ENCODE assay signal across 28 mouse cellular contexts in genomic region chr9:80848190-80848589, GRCm38 (mm10).
DNase-seq lines count a peak whose midpoint lies in the region; ATAC-seq lines count a peak whose summit lies in the region.
"Had no signal": no experiment of that assay in that cellular context is flagged by ENCODE, and none has a peak within 500 bp of the region (broad histone marks: within the 10 kb centered on the region; RNA-seq: fewer than 3 reads in every experiment).

No protein-coding gene starts in this region.

- peak; percentile 13 for DNase-seq in embryo, embryonic 10 days (ENCODE audit: low spot score)
- DNase-seq in embryo, embryonic 9.5 days (ENCODE audit: extremely low spot score): no peak
- DNase-seq in forebrain, embryonic 11.5 days (ENCODE audit: low spot score): no peak
- peak; percentile 5 for DNase-seq in embryonic facial prominence, embryonic 14.5 days (ENCODE audit: low spot score)
- no peak for DNase-seq in left cerebral cortex, postnatal 14 days (ENCODE audit: low spot score in 2 of 2)
- DNase-seq: adrenal gland, postnatal 10 days; adrenal gland, postnatal 36 days; cerebellum, adult 11 months; cerebellum, adult 2 months; cerebellum, adult 9-11 months; cerebellum, postnatal 25 days; gastrocnemius, postnatal 25 days; heart, adult 18-20 months; heart, postnatal 10 days; heart, postnatal 36 days; kidney, adult 18-20 months had no signal

- no peaks in the 10 kb centered on the region for H3K36me3 ChIP-seq in forebrain, embryonic 11.5 days (ENCODE audit: control insufficient read depth, insufficient read depth, low read length)
- H3K36me3 ChIP-seq in forebrain, embryonic 12.5 days (replicated peaks): no peaks in the 10 kb centered on the region
- H3K36me3 ChIP-seq in embryonic facial prominence, embryonic 14.5 days (ENCODE audit: control insufficient read depth, insufficient read depth, low read length): no peaks in the 10 kb centered on the region
- H3K36me3 ChIP-seq: embryonic facial prominence, embryonic 12.5 days; forebrain, embryonic 10.5 days; forebrain, embryonic 15.5 days; heart, embryonic 12.5 days; heart, embryonic 15.5 days; hindbrain, embryonic 10.5 days; hindbrain, embryonic 13.5 days had no signal

- H3K4me3 ChIP-seq in forebrain, embryonic 11.5 days (ENCODE audit: low read depth, low read length): no peak overlapping the region
- no peak overlapping the region for H3K4me3 ChIP-seq in forebrain, embryonic 12.5 days (replicated peaks)
- H3K4me3 ChIP-seq in embryonic facial prominence, embryonic 14.5 days (ENCODE audit: low read depth, low read length): no peak overlapping the region
- H3K4me3 ChIP-seq: embryonic facial prominence, embryonic 12.5 days; erythroblast, embryonic 14.5 days; forebrain, embryonic 10.5 days; forebrain, embryonic 15.5 days; heart, embryonic 12.5 days; heart, embryonic 15.5 days; hindbrain, embryonic 10.5 days; hindbrain, embryonic 13.5 days had no signal

- ATAC-seq in forebrain, embryonic 11.5 days (replicated peaks; ENCODE audit: low FRiP score): peak; percentile 52; the same call in 1 of the 2 replicates
- ATAC-seq in forebrain, embryonic 12.5 days (ENCODE audit: low FRiP score): no peak
- ATAC-seq in embryonic facial prominence, embryonic 14.5 days (ENCODE audit: low read depth): no peak
- ATAC-seq: forebrain, embryonic 15.5 days; hindbrain, embryonic 16.5 days; intestine, embryonic 16.5 days; Patski had no signal

- H3K27me3 ChIP-seq in forebrain, embryonic 11.5 days (ENCODE audit: control insufficient read depth, insufficient read depth, low read length): no peaks in the 10 kb centered on the region
- no peaks in the 10 kb centered on the region for H3K27me3 ChIP-seq in forebrain, embryonic 12.5 days
- H3K27me3 ChIP-seq in embryonic facial prominence, embryonic 14.5 days (replicated peaks; ENCODE audit: control insufficient read depth, insufficient read depth, low read length): no peaks in the 10 kb centered on the region
- H3K27me3 ChIP-seq: embryonic facial prominence, embryonic 12.5 days; forebrain, embryonic 15.5 days; heart, embryonic 12.5 days; heart, embryonic 15.5 days; hindbrain, embryonic 13.5 days; Patski had no signal

- no peaks in the 10 kb centered on the region for H3K4me1 ChIP-seq in forebrain, embryonic 11.5 days (replicated peaks; ENCODE audit: control insufficient read depth, insufficient read depth, low read length)
- no peaks in the 10 kb centered on the region; the same call in 1 of the 2 replicates for H3K4me1 ChIP-seq in forebrain, embryonic 12.5 days
- no peaks in the 10 kb centered on the region for H3K4me1 ChIP-seq in embryonic facial prominence, embryonic 14.5 days (ENCODE audit: control insufficient read depth, insufficient read depth, low read length)
- H3K4me1 ChIP-seq: embryonic facial prominence, embryonic 12.5 days; forebrain, embryonic 15.5 days; heart, embryonic 12.5 days; heart, embryonic 15.5 days; hindbrain, embryonic 10.5 days; hindbrain, embryonic 13.5 days had no signal

- H3K9ac ChIP-seq in forebrain, embryonic 11.5 days (ENCODE audit: low read length): no peak overlapping the region
- H3K9ac ChIP-seq in forebrain, embryonic 12.5 days: no peak overlapping the region
- no peak overlapping the region for H3K9ac ChIP-seq in embryonic facial prominence, embryonic 14.5 days (ENCODE audit: low read depth, low read length)
- H3K9ac ChIP-seq: embryonic facial prominence, embryonic 12.5 days; forebrain, embryonic 15.5 days; heart, embryonic 12.5 days; heart, embryonic 15.5 days; hindbrain, embryonic 13.5 days had no signal

- no peaks in the 10 kb centered on the region for H3K9me3 ChIP-seq in forebrain, embryonic 11.5 days (ENCODE audit: control insufficient read depth, low read length)
- no peaks in the 10 kb centered on the region for H3K9me3 ChIP-seq in forebrain, embryonic 12.5 days
- H3K9me3 ChIP-seq in embryonic facial prominence, embryonic 14.5 days (ENCODE audit: control insufficient read depth, low read length): no peaks in the 10 kb centered on the region
- H3K9me3 ChIP-seq: embryonic facial prominence, embryonic 12.5 days; forebrain, embryonic 10.5 days; forebrain, embryonic 15.5 days; heart, embryonic 12.5 days; heart, embryonic 15.5 days; hindbrain, embryonic 10.5 days; hindbrain, embryonic 13.5 days had no signal

- intact Hi-C loops in left cerebral cortex, postnatal 14 days (cut with DNase I): no loop called here

- 20% methylated on average over 3 of the region's 3 CpGs for WGBS in forebrain, embryonic 11.5 days
- 29% methylated on average over 3 of the region's 3 CpGs for WGBS in forebrain, embryonic 12.5 days
- WGBS in embryonic facial prominence, embryonic 14.5 days: 63% methylated on average over 3 of the region's 3 CpGs

- no peak overlapping the region for H3K4me2 ChIP-seq in forebrain, embryonic 11.5 days (ENCODE audit: low read depth, low read length, severe bottlenecking)
- no peak overlapping the region for H3K4me2 ChIP-seq in forebrain, embryonic 12.5 days
- H3K4me2 ChIP-seq in embryonic facial prominence, embryonic 14.5 days (ENCODE audit: low read depth, low read length): no peak overlapping the region
- H3K4me2 ChIP-seq: embryonic facial prominence, embryonic 12.5 days; forebrain, embryonic 15.5 days; heart, embryonic 12.5 days; heart, embryonic 15.5 days; hindbrain, embryonic 13.5 days had no signal

- no peak overlapping the region for H3K27ac ChIP-seq in forebrain, embryonic 11.5 days (ENCODE audit: low read depth, low read length)
- no peak overlapping the region for H3K27ac ChIP-seq in forebrain, embryonic 12.5 days
- no peak overlapping the region for H3K27ac ChIP-seq in embryonic facial prominence, embryonic 14.5 days (replicated peaks; ENCODE audit: low read depth, low read length)
- H3K27ac ChIP-seq: embryonic facial prominence, embryonic 12.5 days; forebrain, embryonic 10.5 days; forebrain, embryonic 15.5 days; heart, embryonic 15.5 days; hindbrain, embryonic 10.5 days; hindbrain, embryonic 13.5 days had no signal

Comparison
In these comparisons a context has a peak if more than half of its experiments do, and no peak if none do; other contexts are left out.
1. DNase-seq: peak in embryo, embryonic 10 days (single experiment) and embryonic facial prominence, embryonic 14.5 days (single experiment); none in embryo, embryonic 9.5 days (single experiment), forebrain, embryonic 11.5 days (single experiment) and left cerebral cortex, postnatal 14 days (0 of 2).